Mouse (Mus musculus): ENCODE results near the gene Dagla. TPM values are rescaled to one million over a fixed set of nuclear protein-coding genes. Genes with fewer than 3 reads are reported as not detected.

The Dagla gene
- 2.0 and 2.5 TPM in 2 replicates for polyA plus RNA-seq (2015; fragmentation: Nextera tagmentation; extraction: Ambion mirVana)

DNA sequence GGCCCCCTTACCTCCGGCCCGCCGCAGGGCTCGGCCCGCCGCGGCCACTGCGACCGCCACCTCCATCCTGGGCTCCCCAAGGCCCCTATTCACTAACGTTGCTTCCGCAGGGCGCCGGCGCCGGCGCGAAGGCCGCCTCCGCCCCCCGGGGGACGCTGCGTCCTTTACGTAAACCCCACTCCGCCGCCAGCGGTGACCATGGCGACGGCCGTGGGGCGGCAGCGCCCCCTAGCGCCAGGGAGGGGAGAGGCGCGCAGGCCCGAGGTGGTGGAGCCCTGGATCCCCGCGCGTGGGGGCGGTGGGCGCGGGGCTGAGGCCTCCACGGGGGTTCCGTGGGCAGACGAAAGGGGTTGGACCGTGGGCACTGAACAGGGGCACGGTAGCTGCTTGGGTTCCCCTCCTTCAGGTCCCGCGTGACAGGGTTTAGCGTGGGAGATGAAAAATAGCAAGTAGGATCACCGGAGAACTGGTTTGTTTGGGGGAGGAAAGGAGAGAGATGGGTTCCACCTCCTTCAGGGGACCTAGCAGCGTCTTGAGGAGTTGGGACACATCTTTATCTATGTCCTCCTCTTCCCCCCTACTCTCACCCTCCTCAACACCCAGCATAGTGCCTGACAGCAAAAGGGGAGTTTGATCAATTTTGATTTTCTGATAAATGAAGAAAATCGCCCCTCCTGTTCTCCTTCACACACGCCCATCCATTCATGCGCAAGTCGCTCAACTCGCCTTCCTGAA is at the start of gene Dagla:
Gene Dagla (minus strand): TSS at position 68 of the 735 bp plus-strand sequence.
- peak; percentile 75 for ATAC-seq (ENCODE audit: low FRiP score, low read depth)
- Histone ChIP-seq H3K36me3 (no peaks in the 10 kb centered on the region), H3K27me3 (peaks cover 45% of the 10 kb centered on the region), H3K4me1 (peaks cover 24% of the 10 kb centered on the region), H3K4me2 (replicated peaks) (peak within 1 kb of the TSS; percentile 94), H3K9me3 (no peaks in the 10 kb centered on the region), H3K27ac (no peak within 1 kb of the TSS), H3K4me3 (peak within 1 kb of the TSS; percentile 72), H3K9ac (peak within 1 kb of the TSS; percentile 84)
- 8% methylated on average over 52 of the region's 56 CpGs for WGBS

DNA sequence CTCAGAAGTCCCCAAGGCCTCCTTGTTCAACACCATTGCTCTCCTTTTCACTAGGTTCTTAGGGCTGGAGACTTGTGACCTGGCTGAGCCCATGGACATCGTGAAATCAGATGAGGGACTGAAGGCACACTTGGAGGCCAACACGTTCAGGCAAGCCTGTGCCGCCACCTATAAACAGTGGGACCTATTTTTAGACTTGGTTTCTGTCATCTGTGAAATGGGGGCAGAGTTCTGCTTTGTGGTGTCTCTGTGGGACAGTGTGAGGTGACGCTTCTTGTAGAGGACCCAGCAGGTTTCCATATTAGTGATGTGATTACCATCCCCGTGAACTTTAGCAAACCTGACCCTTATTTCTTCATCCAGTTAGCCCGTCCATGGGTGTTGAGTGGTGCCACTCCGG is 47.5 kb upstream of the Dagla start:
- H3K27ac ChIP-seq: no peak overlapping the region
- H3K27me3 ChIP-seq: peaks cover 6% of the 10 kb centered on the region
- no peaks in the 10 kb centered on the region for H3K36me3 ChIP-seq
- peaks cover 5% of the 10 kb centered on the region; the same call in 1 of the 2 replicates for H3K9me3 ChIP-seq
- no peaks in the 10 kb centered on the region for H3K4me1 ChIP-seq
- no peak overlapping the region for H3K4me2 ChIP-seq (replicated peaks)
- no peak overlapping the region for H3K9ac ChIP-seq
- ATAC-seq (ENCODE audit: low FRiP score, low read depth): no peak
- 82% methylated on average over 7 of the region's 7 CpGs for WGBS
- no peak overlapping the region for H3K4me3 ChIP-seq

DNA sequence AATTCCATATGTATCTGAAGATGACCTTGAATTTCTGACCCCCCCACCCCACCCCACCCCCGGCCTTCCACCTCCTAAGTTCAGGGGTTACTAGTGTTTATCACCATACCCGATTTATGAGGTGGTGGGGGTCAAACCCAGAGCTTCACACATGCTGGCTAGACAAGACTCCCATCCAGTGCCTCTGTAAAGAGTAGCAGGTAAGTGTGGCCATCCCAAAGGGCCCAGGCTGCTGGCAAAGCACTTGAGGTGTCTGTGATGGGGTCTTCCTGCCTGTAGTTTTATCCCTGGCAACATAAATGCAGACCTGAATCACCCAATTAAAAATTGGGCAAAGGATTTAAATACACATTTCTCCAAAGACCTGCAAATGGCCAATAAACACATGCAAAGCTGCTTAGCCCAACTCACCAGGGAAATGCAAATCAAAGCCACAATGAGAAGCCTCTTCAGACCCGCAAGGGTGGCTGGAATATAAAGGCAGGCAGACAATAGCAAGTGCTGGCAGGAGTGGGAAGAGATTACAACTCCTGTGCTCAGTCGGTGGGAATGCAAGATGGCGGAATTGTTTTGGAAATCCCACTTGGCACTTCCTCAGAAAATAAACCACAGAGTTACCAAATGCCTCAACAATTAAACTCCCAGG is 43.1 kb upstream of the Dagla start:
- no peak for ATAC-seq (ENCODE audit: low FRiP score, low read depth)
- H3K27ac ChIP-seq: no peak overlapping the region
- no peak overlapping the region for H3K4me2 ChIP-seq (replicated peaks)
- H3K27me3 ChIP-seq: peaks cover 21% of the 10 kb centered on the region
- H3K9ac ChIP-seq: no peak overlapping the region
- no peaks in the 10 kb centered on the region for H3K4me1 ChIP-seq
- no peak overlapping the region for H3K4me3 ChIP-seq
- no peaks in the 10 kb centered on the region for H3K36me3 ChIP-seq
- peaks cover 5% of the 10 kb centered on the region; the same call in 1 of the 2 replicates for H3K9me3 ChIP-seq
- 51% methylated on average over 5 of the region's 5 CpGs for WGBS

DNA sequence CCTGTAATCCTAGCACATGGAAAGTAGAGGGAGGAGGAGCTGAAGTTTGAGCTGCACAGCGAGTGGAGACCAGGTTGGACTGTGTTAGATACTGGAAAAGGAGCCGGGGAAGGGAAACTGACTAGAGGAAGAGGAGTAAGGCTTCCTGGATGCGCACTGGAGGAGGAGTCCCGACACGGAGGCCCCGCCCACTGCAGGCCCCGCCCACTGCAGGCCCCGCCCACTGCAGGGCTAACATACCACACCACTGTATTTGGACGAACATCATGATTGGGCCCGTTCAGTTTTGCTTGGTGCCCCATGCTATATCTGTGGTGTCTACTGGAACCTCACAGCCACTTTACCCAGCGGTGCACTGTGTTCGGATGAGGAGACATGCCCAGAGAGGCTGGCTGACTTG is 41.0 kb upstream of the Dagla start:
- no peak overlapping the region for H3K4me3 ChIP-seq
- H3K4me2 ChIP-seq (replicated peaks): no peak overlapping the region
- no peaks in the 10 kb centered on the region for H3K36me3 ChIP-seq
- ATAC-seq (ENCODE audit: low FRiP score, low read depth): no peak
- peaks cover 5% of the 10 kb centered on the region; the same call in 1 of the 2 replicates for H3K9me3 ChIP-seq
- H3K27me3 ChIP-seq: peaks cover 32% of the 10 kb centered on the region
- H3K27ac ChIP-seq: no peak overlapping the region
- H3K9ac ChIP-seq: no peak overlapping the region
- H3K4me1 ChIP-seq: peaks cover 14% of the 10 kb centered on the region
- WGBS: 31% methylated on average over 12 of the region's 12 CpGs

DNA sequence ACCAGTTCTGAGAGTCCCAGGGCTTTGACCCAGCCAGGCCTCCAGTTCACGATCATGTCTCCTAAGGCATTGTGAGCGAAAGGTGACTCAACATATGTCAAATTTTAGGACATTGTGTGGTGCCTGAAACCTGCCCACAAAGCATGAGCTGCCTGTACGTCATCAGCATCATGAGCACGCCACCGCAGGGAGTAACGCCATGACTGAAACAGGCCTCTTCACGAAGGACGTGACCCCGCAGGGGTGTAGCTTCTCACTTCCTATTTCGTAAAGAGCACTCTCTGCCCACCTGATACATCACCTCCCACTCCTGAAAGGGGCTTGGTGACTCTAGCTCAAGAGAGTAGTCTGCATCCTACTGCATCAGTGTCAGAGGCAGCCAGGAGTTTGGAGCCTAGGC is 39.2 kb upstream of the Dagla start:
- peaks cover 46% of the 10 kb centered on the region for H3K27me3 ChIP-seq
- H3K27ac ChIP-seq: no peak overlapping the region
- H3K4me3 ChIP-seq: no peak overlapping the region
- H3K4me2 ChIP-seq (replicated peaks): no peak overlapping the region
- WGBS: 76% methylated on average over 10 of the region's 10 CpGs
- H3K9ac ChIP-seq: no peak overlapping the region
- H3K9me3 ChIP-seq: no peaks in the 10 kb centered on the region
- no peaks in the 10 kb centered on the region for H3K36me3 ChIP-seq
- ATAC-seq (ENCODE audit: low FRiP score, low read depth): no peak
- peaks cover 18% of the 10 kb centered on the region for H3K4me1 ChIP-seq

DNA sequence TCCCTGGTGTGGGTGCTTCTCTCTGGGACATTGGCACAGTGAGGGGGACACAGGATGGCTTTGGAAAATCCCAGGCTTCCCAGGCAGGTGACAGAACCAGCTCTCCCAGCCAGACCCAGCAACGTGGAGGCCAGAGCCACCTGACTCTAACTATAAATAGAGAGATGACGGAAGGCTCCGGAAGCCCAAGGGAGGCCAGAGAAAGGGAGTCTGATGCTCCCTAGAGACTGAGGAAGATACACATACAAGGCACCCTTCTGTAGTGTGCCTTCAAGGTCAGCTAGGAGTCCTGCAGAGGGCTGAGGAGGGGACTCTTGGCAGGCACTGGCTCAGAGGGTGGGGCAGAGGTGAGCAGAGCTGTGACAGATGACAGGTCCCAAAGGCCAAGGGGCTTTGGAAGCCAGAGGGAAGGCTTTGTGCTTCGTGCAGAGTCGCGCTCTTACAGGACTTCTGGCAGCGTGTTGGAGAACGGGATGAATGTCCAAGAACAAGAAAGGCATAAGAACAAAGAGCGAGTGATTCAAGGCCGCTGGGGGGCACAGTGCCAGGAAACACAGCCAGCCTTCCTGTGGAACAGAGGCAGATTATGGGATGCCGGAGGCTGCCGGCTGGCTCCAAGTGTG is 37.3 kb upstream of the Dagla start:
- no peak overlapping the region for H3K4me2 ChIP-seq (replicated peaks)
- no peak overlapping the region for H3K27ac ChIP-seq
- no peaks in the 10 kb centered on the region for H3K9me3 ChIP-seq
- H3K36me3 ChIP-seq: no peaks in the 10 kb centered on the region
- no peak overlapping the region for H3K9ac ChIP-seq
- no peak overlapping the region for H3K4me3 ChIP-seq
- H3K27me3 ChIP-seq: peaks cover 52% of the 10 kb centered on the region
- no peak for ATAC-seq (ENCODE audit: low FRiP score, low read depth)
- H3K4me1 ChIP-seq: peaks cover 18% of the 10 kb centered on the region
- WGBS: 55% methylated on average over 12 of the region's 12 CpGs

DNA sequence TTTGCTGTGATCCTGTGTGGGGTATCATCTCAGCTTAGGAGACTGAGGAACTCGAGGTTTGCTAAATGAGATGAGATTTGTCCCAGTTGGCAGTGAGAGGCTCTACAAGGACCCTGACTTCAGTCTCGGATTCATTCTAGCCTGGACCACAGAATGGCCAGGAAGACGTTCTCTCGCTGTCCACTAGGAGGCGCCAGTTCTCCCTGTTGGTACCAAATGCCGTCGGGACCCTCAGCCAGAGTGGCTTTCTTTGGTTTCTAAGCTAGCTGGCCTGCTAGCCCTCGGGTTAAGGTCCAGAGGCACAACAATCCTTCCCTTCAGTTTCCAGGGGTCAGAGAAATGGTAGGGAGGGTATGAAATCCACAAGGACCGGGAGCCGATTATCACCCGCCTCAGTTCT is 36.5 kb upstream of the Dagla start:
- Histone ChIP-seq H3K27me3 (peaks cover 52% of the 10 kb centered on the region), H3K9me3 (no peaks in the 10 kb centered on the region), H3K36me3 (no peaks in the 10 kb centered on the region), H3K4me1 (peaks cover 18% of the 10 kb centered on the region), H3K4me2 (replicated peaks) (no peak overlapping the region), H3K4me3 (no peak overlapping the region), H3K27ac (no peak overlapping the region), H3K9ac (no peak overlapping the region)
- ATAC-seq (ENCODE audit: low FRiP score, low read depth): no peak
- 15% methylated on average over 11 of the region's 11 CpGs for whole genome bisulfite sequencing

DNA sequence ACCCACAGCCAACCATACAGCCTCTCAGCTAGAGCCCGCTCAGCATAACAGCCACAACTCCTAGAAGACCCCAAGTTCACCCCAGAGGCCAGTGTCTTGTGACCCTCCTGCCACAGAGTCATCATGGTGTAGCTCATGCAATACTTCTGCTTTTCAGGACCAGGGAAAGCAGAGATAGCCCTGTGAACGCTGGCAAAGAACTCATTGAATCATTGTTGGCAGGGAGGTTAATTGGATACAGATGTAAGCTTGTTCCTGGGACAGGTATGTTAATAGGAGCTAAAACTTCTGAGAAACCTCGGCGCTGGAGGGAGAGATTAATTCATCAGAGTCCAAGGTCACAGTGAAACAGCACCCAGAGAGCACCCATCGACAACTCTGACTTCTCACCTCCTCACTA is 36.0 kb upstream of the Dagla start:
- no peak overlapping the region for H3K9ac ChIP-seq
- H3K4me3 ChIP-seq: no peak overlapping the region
- 15% methylated on average over 5 of the region's 5 CpGs for WGBS
- no peaks in the 10 kb centered on the region for H3K9me3 ChIP-seq
- H3K4me2 ChIP-seq (replicated peaks): 0 out of 2 replicates have a peak overlapping the region, but pooled peaks have one; percentile 7
- H3K27ac ChIP-seq: no peak overlapping the region
- no peak for ATAC-seq (ENCODE audit: low FRiP score, low read depth)
- peaks cover 18% of the 10 kb centered on the region for H3K4me1 ChIP-seq
- H3K36me3 ChIP-seq: no peaks in the 10 kb centered on the region
- peaks cover 50% of the 10 kb centered on the region for H3K27me3 ChIP-seq

DNA sequence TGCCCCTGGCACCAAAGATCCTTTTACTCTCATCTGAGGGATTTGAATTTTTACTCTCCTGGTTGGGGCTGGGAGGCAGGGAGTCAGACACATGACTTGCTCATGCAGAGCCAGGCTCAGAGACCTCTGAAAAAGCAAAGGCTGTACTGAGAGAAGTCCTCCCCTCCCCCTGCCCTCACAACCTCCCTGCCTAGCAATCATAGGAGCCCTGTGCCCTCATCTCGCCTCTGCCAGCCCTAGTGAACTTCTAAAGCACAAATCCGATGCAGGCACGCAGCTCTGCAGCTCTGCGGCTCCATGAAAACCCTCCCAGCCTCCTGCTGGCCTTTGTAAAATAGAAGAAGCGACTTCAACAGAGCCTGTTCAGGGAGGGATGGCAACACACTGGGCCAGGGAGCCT is 34.6 kb upstream of the Dagla start:
- Histone ChIP-seq H3K4me1 (peaks cover 18% of the 10 kb centered on the region), H3K4me2 (replicated peaks) (no peak overlapping the region), H3K9me3 (no peaks in the 10 kb centered on the region), H3K27me3 (peaks cover 50% of the 10 kb centered on the region), H3K27ac (no peak overlapping the region), H3K9ac (no peak overlapping the region), H3K36me3 (no peaks in the 10 kb centered on the region), H3K4me3 (no peak overlapping the region)
- WGBS: 25% methylated on average over 5 of the region's 5 CpGs
- no peak for ATAC-seq (ENCODE audit: low FRiP score, low read depth)

DNA sequence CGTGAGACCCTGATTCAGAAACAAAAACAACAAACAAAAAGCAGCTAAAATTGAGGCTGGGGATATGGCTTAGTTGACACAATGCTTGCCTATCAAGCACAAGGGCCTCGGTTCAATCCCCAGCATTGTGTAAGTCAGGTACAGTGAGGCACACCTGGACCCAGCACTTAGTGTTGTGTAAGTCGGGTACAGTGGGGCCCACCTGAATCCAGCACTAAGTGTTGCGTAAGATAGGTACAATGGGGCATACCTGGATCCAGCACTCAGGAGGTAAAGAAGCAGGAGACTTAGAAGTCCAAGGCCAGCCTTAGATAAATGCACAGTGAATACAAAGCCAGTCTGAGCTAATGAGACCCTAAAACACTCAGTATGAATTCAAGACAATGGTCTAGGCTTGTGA is 34.0 kb upstream of the Dagla start:
- 87% methylated on average over 4 of the region's 4 CpGs for WGBS
- H3K9ac ChIP-seq: no peak overlapping the region
- no peak overlapping the region for H3K4me2 ChIP-seq (replicated peaks)
- peaks cover 18% of the 10 kb centered on the region for H3K4me1 ChIP-seq
- H3K4me3 ChIP-seq: no peak overlapping the region
- no peaks in the 10 kb centered on the region for H3K9me3 ChIP-seq
- no peak overlapping the region for H3K27ac ChIP-seq
- no peak for ATAC-seq (ENCODE audit: low FRiP score, low read depth)
- H3K36me3 ChIP-seq: no peaks in the 10 kb centered on the region
- peaks cover 45% of the 10 kb centered on the region for H3K27me3 ChIP-seq

DNA sequence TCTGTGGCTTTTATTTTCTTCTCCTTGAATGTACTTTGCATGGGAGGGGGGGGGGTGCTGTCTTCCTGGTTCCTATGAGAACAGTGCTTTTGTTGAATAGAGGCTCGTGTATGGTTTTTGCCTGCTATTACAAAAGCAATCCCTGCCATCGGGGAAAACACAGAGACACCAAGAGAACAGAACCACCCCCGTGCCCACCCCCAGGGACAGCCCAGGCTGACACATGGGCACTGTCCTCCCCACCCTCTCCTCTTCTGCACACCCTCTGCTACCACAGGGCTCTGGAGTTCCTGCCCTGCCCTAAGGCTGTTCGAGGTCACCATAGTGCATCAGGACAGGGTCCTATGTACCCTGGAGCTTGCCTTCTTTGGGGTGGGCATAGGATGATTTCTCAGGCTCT is 29.8 kb upstream of the Dagla start:
- WGBS: 75% methylated on average over 4 of the region's 4 CpGs
- Histone ChIP-seq H3K27me3 (peaks cover 24% of the 10 kb centered on the region), H3K4me1 (no peaks in the 10 kb centered on the region; the same call in 1 of the 2 replicates), H3K9me3 (no peaks in the 10 kb centered on the region), H3K27ac (no peak overlapping the region), H3K36me3 (no peaks in the 10 kb centered on the region), H3K4me2 (replicated peaks) (no peak overlapping the region), H3K4me3 (no peak overlapping the region), H3K9ac (no peak overlapping the region)
- ATAC-seq (ENCODE audit: low FRiP score, low read depth): no peak

DNA sequence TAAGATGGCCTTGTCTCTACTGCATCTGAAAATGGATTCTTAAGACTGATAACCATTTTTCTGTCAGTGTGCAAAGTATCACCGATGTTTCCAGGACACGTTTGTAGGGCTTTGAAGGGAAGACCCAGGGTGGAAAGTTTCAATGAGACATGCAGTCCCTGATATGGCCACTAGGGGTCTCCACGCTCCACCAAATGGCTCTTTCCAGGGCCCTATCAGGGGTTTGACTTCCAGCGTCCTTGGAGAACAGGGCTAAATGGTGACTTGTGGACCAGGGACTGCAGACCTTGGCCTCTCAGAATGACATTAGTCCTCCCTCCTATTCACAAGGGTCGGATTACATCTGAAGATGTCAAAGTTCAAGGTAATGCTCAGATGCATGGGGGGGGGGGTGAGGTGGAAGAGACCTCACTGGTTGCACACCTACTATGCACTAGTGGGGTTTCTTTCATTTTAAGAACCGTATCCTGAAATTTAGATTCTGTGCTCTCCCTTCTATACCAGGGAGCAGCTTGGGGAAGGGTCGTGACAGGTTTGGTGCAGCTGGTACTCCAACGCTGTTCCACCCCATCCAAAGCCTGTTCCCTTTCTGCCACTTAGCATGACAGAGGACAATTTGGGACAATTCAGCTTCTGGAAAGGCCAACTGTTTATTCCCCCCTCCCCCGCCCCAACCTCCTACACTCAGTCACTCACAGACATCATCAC is 29.0 kb upstream of the Dagla start:
- Histone ChIP-seq H3K27ac (no peak overlapping the region), H3K4me1 (no peaks in the 10 kb centered on the region; the same call in 1 of the 2 replicates), H3K4me3 (no peak overlapping the region), H3K9me3 (no peaks in the 10 kb centered on the region), H3K27me3 (peaks cover 26% of the 10 kb centered on the region), H3K9ac (no peak overlapping the region), H3K4me2 (replicated peaks) (no peak overlapping the region), H3K36me3 (no peaks in the 10 kb centered on the region)
- WGBS: 34% methylated on average over 9 of the region's 9 CpGs
- no peak; the same call in 1 of the 2 replicates for ATAC-seq (ENCODE audit: low FRiP score, low read depth)

Data from limb, embryonic 13.5 days (tissue).